ENCODE assay signal across 7 mouse cellular contexts in genomic region chr15:98692171-98692715, GRCm38 (mm10). TPM values are rescaled to one million over a fixed set of nuclear protein-coding genes. Genes with fewer than 3 reads are reported as not detected.
DNase-seq lines count a peak whose midpoint lies in the region; ATAC-seq and TF ChIP-seq lines count a peak whose summit lies in the region.

No protein-coding gene starts in this region.

- peaks cover 42% of the 10 kb centered on the region for H3K4me1 ChIP-seq in embryonic facial prominence, embryonic 10.5 days

- intact Hi-C loops in heart, postnatal 25 days (cut with DNase I), result no loop called here

- peak; percentile 75 for DNase-seq in Patski (ENCODE audit: low read depth, low spot score)
- DNase-seq in embryonic facial prominence, embryonic 10.5 days (ENCODE audit: low spot score), result peak; percentile 29
- peak; percentile 50 for DNase-seq in heart, postnatal 25 days (ENCODE audit: low spot score)
- peak; percentile 65 for DNase-seq in lung, postnatal 10 days
- DNase-seq in thymus, postnatal 4 days, result no peak
- no peak for DNase-seq in cerebellum, adult 8-10 months

- POLR2A ChIA-PET in Patski (lab: Charles Lee), result interaction anchor here (0.7 kb wide), 1 partner anchor 786 kb away, joined by 4 read pairs; no protein-coding TSS in a partner anchor

- TF ChIP-seq CTCF in Patski (IDR thresholded peaks at IDR 0.05), result no peak

- peak; percentile 82 for ATAC-seq in Patski
- no peak for ATAC-seq in erythroblast, adult 5-6 weeks (replicated peaks; ENCODE audit: low FRiP score, poor library complexity, severe bottlenecking)

- no peaks in the 10 kb centered on the region for H3K9me3 ChIP-seq in embryonic facial prominence, embryonic 10.5 days

- no peaks in the 10 kb centered on the region for H3K36me3 ChIP-seq in embryonic facial prominence, embryonic 10.5 days (replicated peaks)

- in situ Hi-C loops in Patski (cut with MboI; ENCODE audit: low pct_unique_long_range_greater_than_20kb), result no loop called here

- H3K4me3 ChIP-seq in embryonic facial prominence, embryonic 10.5 days, result peak overlapping the region; percentile 1; the same call in 1 of the 2 replicates

- 47% methylated on average over 11 of the region's 11 CpGs for WGBS in embryonic facial prominence, embryonic 10.5 days

- H3K27ac ChIP-seq in embryonic facial prominence, embryonic 10.5 days (replicated peaks), result no peak overlapping the region

- CTCF ChIA-PET in Patski (lab: Charles Lee), result interaction anchor here (0.6 to 0.9 kb wide), 2 partner anchors 15 to 28 kb away, joined by 3 to 4 read pairs; no protein-coding TSS in a partner anchor

- H3K27me3 ChIP-seq in Patski, result no peaks in the 10 kb centered on the region
- H3K27me3 ChIP-seq in embryonic facial prominence, embryonic 10.5 days (replicated peaks; ENCODE audit: low read depth, poor library complexity, severe bottlenecking), result no peaks in the 10 kb centered on the region

RNA-seq across cellular contexts. Expression of gene Rnd1, which starts 15.0 kb away (rescaled TPM):
- polyA plus RNA-seq in Patski (2021), result 14.8 TPM
- 0.88 and 1.5 TPM in 2 replicates for polyA plus RNA-seq in embryonic facial prominence, embryonic 10.5 days (2016; fragmentation: Nextera tagmentation; extraction: Ambion mirVana)
- 1 to 10 TPM; 1.3 to 1.5 TPM for total RNA-seq in heart, postnatal 25 days (2021)
- total RNA-seq in erythroblast, adult 5-6 weeks (2015; ENCODE audit: low replicate concordance), result 4.4 TPM in 1 of 2 replicates, not detected in the other
- total RNA-seq in erythroblast, adult 5-6 weeks (2017; ENCODE audit: low replicate concordance), result 0.42 and 2.2 TPM in 2 replicates

RNA-seq across cellular contexts. Expression of gene Ccdc65, which starts 15.8 kb away (rescaled TPM):
- 7.6 TPM for polyA plus RNA-seq in Patski (2021)
- polyA plus RNA-seq in embryonic facial prominence, embryonic 10.5 days (2016; fragmentation: Nextera tagmentation; extraction: Ambion mirVana), result 0.60 and 0.80 TPM in 2 replicates
- total RNA-seq in heart, postnatal 25 days (2021), result under 1 TPM in 1 of 2 experiments, not detected in 1; 0.18 TPM
- not detected in 2 replicates for total RNA-seq in erythroblast, adult 5-6 weeks (2015; ENCODE audit: low replicate concordance)
- not detected in 2 replicates for total RNA-seq in erythroblast, adult 5-6 weeks (2017; ENCODE audit: low replicate concordance)

RNA-seq across cellular contexts. Expression of gene Ddx23, which starts 29.5 kb away (rescaled TPM):
- polyA plus RNA-seq in Patski (2021), result 109 TPM
- polyA plus RNA-seq in embryonic facial prominence, embryonic 10.5 days (2016; fragmentation: Nextera tagmentation; extraction: Ambion mirVana), result 31.2 and 32.1 TPM in 2 replicates
- total RNA-seq in heart, postnatal 25 days (2021), result 10 to 100 TPM; 43.5 to 52.8 TPM
- total RNA-seq in erythroblast, adult 5-6 weeks (2015; ENCODE audit: low replicate concordance), result 9.4 and 10.4 TPM in 2 replicates
- total RNA-seq in erythroblast, adult 5-6 weeks (2017; ENCODE audit: low replicate concordance), result 32.3 and 40.2 TPM in 2 replicates

RNA-seq across cellular contexts. Expression of gene Fkbp11, which starts 35.8 kb away (rescaled TPM):
- polyA plus RNA-seq in Patski (2021), result 0.41 TPM
- polyA plus RNA-seq in embryonic facial prominence, embryonic 10.5 days (2016; fragmentation: Nextera tagmentation; extraction: Ambion mirVana), result 23.2 and 26.3 TPM in 2 replicates
- 1 to 10 TPM; 4.7 to 7.2 TPM for total RNA-seq in heart, postnatal 25 days (2021)
- total RNA-seq in erythroblast, adult 5-6 weeks (2015; ENCODE audit: low replicate concordance), result 1.2 TPM in 1 of 2 replicates, not detected in the other
- 0.84 and 1.0 TPM in 2 replicates for total RNA-seq in erythroblast, adult 5-6 weeks (2017; ENCODE audit: low replicate concordance)

Comparison
In these comparisons a context has a peak if more than half of its experiments do, and no peak if none do; other contexts are left out.
1. DNase-seq: peak in Patski (single experiment), embryonic facial prominence, embryonic 10.5 days (single experiment), heart, postnatal 25 days (single experiment) and lung, postnatal 10 days (single experiment); none in thymus, postnatal 4 days (single experiment) and cerebellum, adult 8-10 months (single experiment).